Mouse (Mus musculus): Measurements from ENCODE around the gene Bcl7a. TPM values are rescaled to one million over a fixed set of nuclear protein-coding genes. Genes with fewer than 3 reads are reported as not detected.

The Bcl7a gene
- polyA plus RNA-seq, 1 experiment from 2014 or later: 6.6 TPM

- 58% methylated on average over 4 of the region's 4 CpGs for WGBS (ENCODE audit: insufficient replicate concordance)
- H3K27ac ChIP-seq: no peak overlapping the region
- no peaks in the 10 kb centered on the region for H3K36me3 ChIP-seq
- no peaks in the 10 kb centered on the region for H3K9me3 ChIP-seq (replicated peaks)
- H3K4me2 ChIP-seq: no peak overlapping the region
- no peak overlapping the region for H3K9ac ChIP-seq
- no peaks in the 10 kb centered on the region for H3K27me3 ChIP-seq
- DNase-seq (no peak), ATAC-seq (ENCODE audit: low read depth) (no peak)
- H3K4me3 ChIP-seq (replicated peaks): no peak overlapping the region
- peaks cover 10% of the 10 kb centered on the region for H3K4me1 ChIP-seq (replicated peaks)
Observed at GRCm38 (mm10) chr5:123336205-123336961, 7.3 kb upstream of the Bcl7a start.

GRCm38 (mm10) chr5:123338463-123338862 lies 5.2 kb upstream of the Bcl7a start:
- Histone ChIP-seq H3K4me1 (replicated peaks) (peaks cover 14% of the 10 kb centered on the region), H3K36me3 (no peaks in the 10 kb centered on the region), H3K27ac (no peak overlapping the region), H3K27me3 (no peaks in the 10 kb centered on the region), H3K4me3 (replicated peaks) (no peak overlapping the region), H3K4me2 (no peak overlapping the region), H3K9ac (no peak overlapping the region), H3K9me3 (replicated peaks) (no peaks in the 10 kb centered on the region)
- WGBS (ENCODE audit: insufficient replicate concordance): 41% methylated on average over 3 of the region's 3 CpGs
- no peak for ATAC-seq (ENCODE audit: low read depth)
- DNase-seq: no peak

- no peaks in the 10 kb centered on the region for H3K36me3 ChIP-seq
- peak; percentile 30 for ATAC-seq (ENCODE audit: low read depth)
- H3K4me2 ChIP-seq: peak overlapping the region; percentile 97
- no peak for DNase-seq
- H3K9me3 ChIP-seq (replicated peaks): no peaks in the 10 kb centered on the region
- under 1% methylated on average over 51 of the region's 51 CpGs for WGBS (ENCODE audit: insufficient replicate concordance)
- H3K27ac ChIP-seq: peak overlapping the region; percentile 88
- no peaks in the 10 kb centered on the region for H3K27me3 ChIP-seq
- peaks cover 47% of the 10 kb centered on the region for H3K4me1 ChIP-seq (replicated peaks)
- peak overlapping the region; percentile 93 for H3K4me3 ChIP-seq (replicated peaks)
- peak overlapping the region; percentile 92 for H3K9ac ChIP-seq
Observed at GRCm38 (mm10) chr5:123344628-123344962, 961 bp downstream of the Bcl7a start.

- Histone ChIP-seq H3K4me2 (peak overlapping the region; percentile 97), H3K9ac (peak overlapping the region; percentile 92), H3K27ac (peak overlapping the region; percentile 88), H3K4me1 (replicated peaks) (peaks cover 49% of the 10 kb centered on the region), H3K27me3 (no peaks in the 10 kb centered on the region), H3K9me3 (replicated peaks) (no peaks in the 10 kb centered on the region), H3K4me3 (replicated peaks) (peak overlapping the region; percentile 93), H3K36me3 (no peaks in the 10 kb centered on the region)
- ATAC-seq (ENCODE audit: low read depth): peak; percentile 47; the same call in 1 of the 2 replicates
- DNase-seq: peak; percentile 26
- WGBS (ENCODE audit: insufficient replicate concordance): under 1% methylated on average over 78 of the region's 87 CpGs
Observed at GRCm38 (mm10) chr5:123344963-123345852, 1.6 kb downstream of the Bcl7a start.

- peak overlapping the region; percentile 92 for H3K9ac ChIP-seq
Observed at GRCm38 (mm10) chr5:123345853-123346654, 2.4 kb downstream of the Bcl7a start.

GRCm38 (mm10) chr5:123346701-123347270 lies 3.2 kb downstream of the Bcl7a start:
- H3K36me3 ChIP-seq: peaks cover 3% of the 10 kb centered on the region; the same call in 1 of the 2 replicates
- H3K9ac ChIP-seq: peak overlapping the region; percentile 92
- H3K9me3 ChIP-seq (replicated peaks): no peaks in the 10 kb centered on the region
- H3K4me1 ChIP-seq (replicated peaks): peaks cover 54% of the 10 kb centered on the region
- peak overlapping the region; percentile 97 for H3K4me2 ChIP-seq
- no peaks in the 10 kb centered on the region for H3K27me3 ChIP-seq
- no peak for DNase-seq
- WGBS (ENCODE audit: insufficient replicate concordance): 74% methylated on average over 7 of the region's 7 CpGs
- H3K27ac ChIP-seq: peak overlapping the region; percentile 88
- peak overlapping the region; percentile 93 for H3K4me3 ChIP-seq (replicated peaks)
- ATAC-seq (ENCODE audit: low read depth): no peak

More at GRCm38 (mm10) chr5:123345853-123346654, 2.4 kb downstream of the Bcl7a start:
- Histone ChIP-seq H3K36me3 (no peaks in the 10 kb centered on the region), H3K9me3 (replicated peaks) (no peaks in the 10 kb centered on the region), H3K4me2 (peak overlapping the region; percentile 97), H3K4me1 (replicated peaks) (peaks cover 54% of the 10 kb centered on the region), H3K27ac (peak overlapping the region; percentile 88), H3K4me3 (replicated peaks) (peak overlapping the region; percentile 93), H3K27me3 (no peaks in the 10 kb centered on the region)
- DNase-seq (peak; percentile 10), ATAC-seq (ENCODE audit: low read depth) (peak; percentile 10)
- WGBS (ENCODE audit: insufficient replicate concordance): 5% methylated on average over 22 of the region's 22 CpGs

- no peaks in the 10 kb centered on the region for H3K9me3 ChIP-seq (replicated peaks)
- no peak overlapping the region for H3K4me3 ChIP-seq (replicated peaks)
- peaks cover 54% of the 10 kb centered on the region for H3K4me1 ChIP-seq (replicated peaks)
- ATAC-seq (ENCODE audit: low read depth): no peak
- 76% methylated on average over 2 of the region's 2 CpGs for WGBS (ENCODE audit: insufficient replicate concordance)
- no peak for DNase-seq
- H3K27me3 ChIP-seq: no peaks in the 10 kb centered on the region
- no peak overlapping the region for H3K9ac ChIP-seq
- no peak overlapping the region for H3K27ac ChIP-seq
- no peak overlapping the region for H3K4me2 ChIP-seq
- H3K36me3 ChIP-seq: peaks cover 14% of the 10 kb centered on the region; the same call in 1 of the 2 replicates
Observed at GRCm38 (mm10) chr5:123347985-123348384, 4.4 kb downstream of the Bcl7a start.

- no peak overlapping the region for H3K4me3 ChIP-seq (replicated peaks)
- H3K27me3 ChIP-seq: no peaks in the 10 kb centered on the region
- no peak overlapping the region for H3K27ac ChIP-seq
- 46% methylated on average over 10 of the region's 10 CpGs for WGBS (ENCODE audit: insufficient replicate concordance)
- DNase-seq (peak; percentile 12), ATAC-seq (ENCODE audit: low read depth) (no peak)
- H3K4me1 ChIP-seq (replicated peaks): peaks cover 42% of the 10 kb centered on the region
- H3K36me3 ChIP-seq: peaks cover 30% of the 10 kb centered on the region
- no peak overlapping the region for H3K9ac ChIP-seq
- no peaks in the 10 kb centered on the region for H3K9me3 ChIP-seq (replicated peaks)
- H3K4me2 ChIP-seq: no peak overlapping the region
Observed at GRCm38 (mm10) chr5:123350386-123350785, 6.8 kb downstream of the Bcl7a start.

- 84% methylated on average over 11 of the region's 11 CpGs for WGBS (ENCODE audit: insufficient replicate concordance)
- Histone ChIP-seq H3K4me2 (no peak overlapping the region), H3K9ac (no peak overlapping the region), H3K9me3 (replicated peaks) (no peaks in the 10 kb centered on the region), H3K4me1 (replicated peaks) (no peaks in the 10 kb centered on the region), H3K4me3 (replicated peaks) (no peak overlapping the region), H3K27ac (no peak overlapping the region), H3K27me3 (no peaks in the 10 kb centered on the region), H3K36me3 (peaks cover 77% of the 10 kb centered on the region)
- ATAC-seq (ENCODE audit: low read depth): no peak
- no peak for DNase-seq
Observed at GRCm38 (mm10) chr5:123355918-123356317, 12.3 kb downstream of the Bcl7a start.

- Histone ChIP-seq H3K27ac (no peak overlapping the region), H3K4me2 (no peak overlapping the region), H3K4me1 (replicated peaks) (no peaks in the 10 kb centered on the region), H3K9me3 (replicated peaks) (no peaks in the 10 kb centered on the region), H3K36me3 (peaks cover 82% of the 10 kb centered on the region), H3K27me3 (no peaks in the 10 kb centered on the region), H3K9ac (no peak overlapping the region), H3K4me3 (replicated peaks) (no peak overlapping the region)
- DNase-seq (no peak), ATAC-seq (ENCODE audit: low read depth) (no peak)
- WGBS (ENCODE audit: insufficient replicate concordance): 82% methylated on average over 4 of the region's 4 CpGs
Observed at GRCm38 (mm10) chr5:123357253-123357652, 13.6 kb downstream of the Bcl7a start.
